Mouse (Mus musculus): ENCODE results near the gene Zfp65.
A peak's percentile ranks its signal among the peaks of the same experiment; 100 is the strongest.
"Not testable (repeated sequence)": the region's sequence is repeated elsewhere in the genome, so short reads cannot be mapped to it uniquely, and the experiment has no call there.

Gene Zfp65

GRCm38 (mm10) chr13:67728641-67729318 lies at the start of gene Zfp65:
Gene Zfp65, minus strand, starts transcription at chr13:67729173.
- peak; percentile 62 to 70 for DNase-seq

GRCm38 (mm10) chr13:67763031-67763768 lies 34.2 kb upstream of the Zfp65 start:
- no peak for DNase-seq

GRCm38 (mm10) chr13:67759966-67760365 lies 31.0 kb upstream of the Zfp65 start:
- DNase-seq, result no peak

- DNase-seq, result no peak
Observed at GRCm38 (mm10) chr13:67755761-67756160, 26.8 kb upstream of the Zfp65 start.

GRCm38 (mm10) chr13:67754333-67755306 lies 25.6 kb upstream of the Zfp65 start, which contains the start of gene Zfp85:
Gene Zfp85, minus strand, starts transcription at chr13:67755228.
- DNase-seq, result peak; percentile 54 to 64

- no peak for DNase-seq
Observed at GRCm38 (mm10) chr13:67743896-67744295, 14.9 kb upstream of the Zfp65 start.

GRCm38 (mm10) chr13:67742941-67743340 lies 14.0 kb upstream of the Zfp65 start:
- DNase-seq, result no peak

- DNase-seq, result not testable (repeated sequence)
Observed at GRCm38 (mm10) chr13:67734391-67734790, 5.4 kb upstream of the Zfp65 start.

GRCm38 (mm10) chr13:67729441-67729840 lies 468 bp upstream of the Zfp65 start:
- peak; percentile 38 to 50 for DNase-seq

- no peak for DNase-seq
Observed at GRCm38 (mm10) chr13:67728106-67728505, 867 bp downstream of the Zfp65 start.

- not testable (repeated sequence) for DNase-seq
Observed at GRCm38 (mm10) chr13:67725331-67725730, 3.6 kb downstream of the Zfp65 start.

- peak; percentile 90 to 93 for DNase-seq
Observed at GRCm38 (mm10) chr13:67723848-67724479, 5.0 kb downstream of the Zfp65 start.

- no peak for DNase-seq
Observed at GRCm38 (mm10) chr13:67686971-67687370, 42.0 kb downstream of the Zfp65 start, which contains the start of gene Zfp738. Gene Zfp738, minus strand, starts transcription at chr13:67687071.

- DNase-seq, result not testable (repeated sequence)
Observed at GRCm38 (mm10) chr13:67683841-67684240, 45.1 kb downstream of the Zfp65 start.

GRCm38 (mm10) chr13:67682959-67683735 lies 45.8 kb downstream of the Zfp65 start:
- peak; percentile 90 to 91 for DNase-seq

GRCm38 (mm10) chr13:67674902-67675301 lies 54.1 kb downstream of the Zfp65 start:
- no peak for DNase-seq

Measured in kidney, adult 8-10 months (tissue).